Mouse (Mus musculus): ENCODE measurements around the gene Tfap2e.
A peak's percentile ranks its signal among the peaks of the same experiment; 100 is the strongest.

Gene Tfap2e

GRCm38 (mm10) chr4:126751556-126752023, 15.6 kb upstream of the Tfap2e start:
- no peak for DNase-seq (ENCODE audit: low spot score)

- no peak for DNase-seq (ENCODE audit: low spot score)
Measured at GRCm38 (mm10) chr4:126750863-126751555, 15.0 kb upstream of the Tfap2e start.

- no peak for DNase-seq (ENCODE audit: low spot score)
Measured at GRCm38 (mm10) chr4:126750046-126750683, 14.1 kb upstream of the Tfap2e start.

- DNase-seq (ENCODE audit: low spot score) = no peak
Measured at GRCm38 (mm10) chr4:126749553-126749952, 13.5 kb upstream of the Tfap2e start.

GRCm38 (mm10) chr4:126748381-126748780, 12.3 kb upstream of the Tfap2e start:
- no peak for DNase-seq (ENCODE audit: low spot score)

GRCm38 (mm10) chr4:126746194-126746840, 10.3 kb upstream of the Tfap2e start:
- DNase-seq (ENCODE audit: low spot score) = no peak

GRCm38 (mm10) chr4:126745506-126746193, 9.6 kb upstream of the Tfap2e start:
- peak; percentile 51 for DNase-seq (ENCODE audit: low spot score)

GRCm38 (mm10) chr4:126744831-126745230, 8.8 kb upstream of the Tfap2e start:
- DNase-seq (ENCODE audit: low spot score) = no peak

GRCm38 (mm10) chr4:126743713-126744112, 7.7 kb upstream of the Tfap2e start:
- no peak for DNase-seq (ENCODE audit: low spot score)

GRCm38 (mm10) chr4:126742976-126743375, 6.9 kb upstream of the Tfap2e start:
- no peak for DNase-seq (ENCODE audit: low spot score)

- peak; percentile 71 for DNase-seq (ENCODE audit: low spot score)
Measured at GRCm38 (mm10) chr4:126741448-126741847, 5.4 kb upstream of the Tfap2e start.

GRCm38 (mm10) chr4:126739966-126740676, 4.1 kb upstream of the Tfap2e start:
- DNase-seq (ENCODE audit: low spot score) = no peak

- no peak for DNase-seq (ENCODE audit: low spot score)
Measured at GRCm38 (mm10) chr4:126735382-126736000, 549 bp downstream of the Tfap2e start.

GRCm38 (mm10) chr4:126734700-126735381, 1.2 kb downstream of the Tfap2e start:
- no peak for DNase-seq (ENCODE audit: low spot score)

- DNase-seq (ENCODE audit: low spot score) = no peak
Measured at GRCm38 (mm10) chr4:126734001-126734603, 1.9 kb downstream of the Tfap2e start.

- no peak for DNase-seq (ENCODE audit: low spot score)
Measured at GRCm38 (mm10) chr4:126732531-126733380, 3.3 kb downstream of the Tfap2e start.

GRCm38 (mm10) chr4:126732111-126732510, 3.9 kb downstream of the Tfap2e start:
- DNase-seq (ENCODE audit: low spot score) = no peak

- DNase-seq (ENCODE audit: low spot score) = no peak
Measured at GRCm38 (mm10) chr4:126707439-126707826, 28.6 kb downstream of the Tfap2e start.

Data from ovary, postnatal 14 days (tissue).